Mouse (Mus musculus) spleen, adult 2 months (tissue): ENCODE measurements around the gene Prr29. TPM values are rescaled to one million over a fixed set of nuclear protein-coding genes. Genes with fewer than 3 reads are reported as not detected.

Experiments used
- DNase-seq, 2 experiments: peaks; one replicate each; pipeline versions ENCODE4 v3.0.0 to v3.0.0-alpha.2; 2012 to 2021; ENCODE audit warnings: low spot score in 2 of 2, low read depth in 1 of 2
- H3K27ac ChIP-seq: fragments of 200-500 bp; 2 replicates; pipeline ENCODE4 v1.5.1; 2012; ENCODE audit warnings: low read length, inconsistent platforms; ENCODE audit not compliant: insufficient read depth
- H3K27me3 ChIP-seq: fragments of 200-500 bp; 2 replicates; pipeline ENCODE4 v1.6.1; 2012; ENCODE audit warnings: mild to moderate bottlenecking, moderate library complexity, low read length, inconsistent platforms; ENCODE audit not compliant: control insufficient read depth, insufficient read depth
- H3K36me3 ChIP-seq: fragments of 200-500 bp; 2 replicates; pipeline ENCODE4 v1.6.1; 2012; ENCODE audit warnings: mild to moderate bottlenecking, low read length, inconsistent platforms; ENCODE audit not compliant: control insufficient read depth, insufficient read depth
- H3K4me1 ChIP-seq: fragments of 200-500 bp; 2 replicates; pipeline ENCODE4 v1.6.1; 2011; ENCODE audit warnings: inconsistent platforms; ENCODE audit not compliant: control insufficient read depth, insufficient read depth, insufficient read length
- H3K4me3 ChIP-seq: fragments of 200-500 bp; 2 replicates; pipeline ENCODE4 v1.5.1; 2011; ENCODE audit warnings: mild to moderate bottlenecking, inconsistent platforms; ENCODE audit not compliant: insufficient read depth, insufficient read length; ENCODE audit errors: extremely low read depth
- CTCF ChIP-seq: fragments of 200-500 bp; IDR thresholded peaks from 2 replicates; pipeline ENCODE4 v1.5.1; 2011; ENCODE audit warnings: mild to moderate bottlenecking, inconsistent platforms; ENCODE audit not compliant: insufficient read depth, insufficient read length, insufficient replicate concordance; ENCODE audit errors: extremely low read depth
- POLR2A ChIP-seq: fragments of 200-500 bp; IDR thresholded peaks from 2 replicates; pipeline ENCODE4 v1.6.1; 2011; ENCODE audit warnings: low read depth, low read length, inconsistent platforms
- WGBS: fragments of 180-500 bp; shearing (Covaris S2); methylation state at CpG from one replicate; pipeline ENCODE4 v1.1.7; 2018; 5-methylcytosine and 5-hydroxymethylcytosine counted together
- polyA plus RNA-seq: library from polyadenylated mRNA; depleted of rRNA; stranded (reverse); fragments of >200 nt; gene quantifications from 2 replicates; pipeline ENCODE4 v1.2.3, GENCODE M21; 2012

Prr29 gene
- polyA plus RNA-seq, 1 experiment = 0.55 TPM

DNA sequence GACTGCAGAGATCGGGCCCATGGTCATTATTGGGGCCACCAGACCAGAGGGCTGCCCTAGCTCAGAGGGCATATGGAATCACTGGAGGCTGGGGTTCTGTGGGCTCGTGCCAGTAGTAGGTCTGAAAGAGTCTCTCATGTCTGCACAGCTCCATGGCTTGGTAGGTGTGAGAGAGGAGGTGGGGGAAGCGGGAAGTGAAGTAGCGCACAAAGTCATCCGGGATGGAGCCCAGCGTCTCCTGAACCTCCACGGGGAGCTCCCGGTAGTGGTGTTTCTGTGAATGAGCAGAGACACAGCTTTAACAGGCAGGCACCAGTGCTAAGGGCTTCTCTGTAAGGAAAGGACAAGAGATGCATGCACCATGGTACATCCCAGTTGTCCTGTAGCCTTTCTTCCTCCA, 33.2 kb downstream of the Prr29 start:
- Histone ChIP-seq H3K4me1 (no peaks in the 10 kb centered on the region), H3K27ac (no peak overlapping the region), H3K27me3 (no peaks in the 10 kb centered on the region), H3K4me3 (no peak overlapping the region), H3K36me3 (peaks cover 5% of the 10 kb centered on the region)
- DNase-seq = no peak
- WGBS = 94% methylated on average over 8 of the region's 8 CpGs
- TF ChIP-seq POLR2A (no peak), CTCF (no peak)

DNA sequence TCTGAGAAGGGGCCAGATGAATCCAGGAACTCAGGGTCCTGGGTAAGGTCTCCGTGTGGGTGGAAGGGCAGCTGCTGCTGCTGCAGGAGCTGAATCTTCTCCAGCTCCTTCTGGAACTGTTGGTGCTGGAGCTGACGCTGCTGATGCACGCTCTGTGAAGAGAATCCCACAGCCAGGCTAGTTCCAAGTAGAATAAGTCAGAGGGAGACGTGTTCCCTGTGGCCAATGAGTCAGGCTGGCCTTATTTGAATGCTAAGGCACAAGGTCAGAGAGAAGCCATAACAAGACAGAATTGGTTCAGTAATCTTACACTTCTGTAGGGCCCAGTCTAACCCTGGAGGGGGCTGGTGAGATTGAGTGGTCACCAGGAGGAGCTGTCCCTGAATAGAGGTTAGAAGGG, 44.7 kb downstream of the Prr29 start:
- no peak for DNase-seq
- Histone ChIP-seq H3K4me3 (no peak overlapping the region), H3K36me3 (peaks cover 12% of the 10 kb centered on the region), H3K27ac (no peak overlapping the region), H3K27me3 (no peaks in the 10 kb centered on the region), H3K4me1 (no peaks in the 10 kb centered on the region)
- TF ChIP-seq CTCF = no peak
- TF ChIP-seq POLR2A = no peak
- WGBS = 95% methylated on average over 4 of the region's 4 CpGs

DNA sequence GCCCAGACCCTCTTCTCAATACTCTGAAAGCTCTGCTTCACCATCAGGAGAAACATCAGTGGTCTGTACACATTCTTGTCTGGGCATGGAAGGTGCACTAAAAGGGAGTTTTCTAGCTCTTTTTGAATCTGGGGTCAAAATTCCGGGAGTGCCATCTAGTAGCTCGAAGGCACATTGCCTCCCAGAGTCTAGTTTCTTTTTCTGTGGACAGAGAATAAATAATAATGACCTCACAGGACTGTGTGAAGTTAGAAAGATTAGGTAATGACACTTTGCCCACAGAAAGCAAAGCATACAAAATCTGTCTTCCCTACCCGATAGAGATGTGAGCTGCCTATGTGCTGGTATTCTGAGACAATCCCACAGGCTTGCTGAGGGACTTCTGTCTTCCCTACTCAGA, 45.2 kb downstream of the Prr29 start:
- 89% methylated on average over 3 of the region's 3 CpGs for WGBS
- Histone ChIP-seq H3K36me3 (peaks cover 9% of the 10 kb centered on the region), H3K27ac (no peak overlapping the region), H3K4me1 (no peaks in the 10 kb centered on the region), H3K27me3 (no peaks in the 10 kb centered on the region), H3K4me3 (no peak overlapping the region)
- TF ChIP-seq CTCF (no peak), POLR2A (no peak)
- no peak for DNase-seq

DNA sequence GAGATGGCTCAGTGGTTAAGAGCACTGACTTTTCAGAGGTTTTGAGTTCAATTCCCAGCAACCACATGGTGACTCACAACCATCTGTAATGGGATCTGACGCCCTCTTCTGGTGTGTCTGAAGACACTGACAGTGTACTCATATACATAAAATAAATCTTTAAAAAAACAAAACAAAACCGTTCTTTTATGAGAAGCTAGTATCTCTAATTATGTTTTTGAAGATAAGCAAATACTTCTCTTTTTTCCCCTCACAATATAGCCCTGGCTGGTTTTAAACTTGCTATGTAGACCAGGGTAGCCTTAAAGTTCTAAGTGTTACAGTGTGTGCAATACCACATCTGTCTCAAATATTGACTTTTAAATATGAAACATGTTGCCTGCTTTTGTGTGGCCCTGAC, 45.9 kb downstream of the Prr29 start:
- no peak overlapping the region for H3K27ac ChIP-seq
- DNase-seq = no peak
- H3K4me1 ChIP-seq = no peaks in the 10 kb centered on the region
- TF ChIP-seq CTCF = no peak
- TF ChIP-seq POLR2A = no peak
- no peak overlapping the region for H3K4me3 ChIP-seq
- H3K27me3 ChIP-seq = no peaks in the 10 kb centered on the region
- 89% methylated on average over 2 of the region's 2 CpGs for WGBS
- peaks cover 9% of the 10 kb centered on the region for H3K36me3 ChIP-seq

DNA sequence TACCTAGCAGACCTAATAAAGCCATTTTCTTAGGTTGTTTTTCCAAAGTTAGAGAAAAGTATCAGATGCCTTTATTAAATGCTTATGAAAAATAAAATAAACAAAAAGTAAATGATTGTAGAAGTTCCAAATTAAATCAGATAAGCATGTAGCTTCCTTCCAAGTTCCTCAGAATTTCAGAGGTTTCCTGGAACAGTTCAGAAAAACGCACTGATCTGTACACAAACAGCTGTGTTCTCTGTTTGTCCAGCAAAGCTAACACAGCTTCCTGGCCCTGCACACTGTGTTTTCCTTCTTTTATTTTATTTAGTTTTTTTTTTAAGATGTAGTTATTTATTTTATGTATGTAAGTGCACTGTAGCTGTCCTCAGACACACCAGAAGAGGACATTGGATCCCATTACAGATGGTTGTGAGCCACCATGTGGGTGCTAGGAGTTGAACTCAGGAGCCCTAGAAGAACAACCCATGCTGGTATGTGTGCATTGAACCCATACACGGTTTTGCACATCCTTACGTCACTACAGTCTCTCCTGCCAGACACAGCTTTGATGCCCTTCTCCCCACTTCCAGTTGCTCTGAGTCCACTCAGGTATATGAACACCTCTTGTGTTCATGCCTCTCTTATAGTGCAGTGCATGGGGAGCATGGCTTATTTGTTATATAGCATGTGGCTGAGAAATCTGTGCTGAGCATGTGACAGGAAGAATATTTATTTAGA, 47.5 kb downstream of the Prr29 start:
- Histone ChIP-seq H3K27ac (no peak overlapping the region), H3K36me3 (peaks cover 5% of the 10 kb centered on the region; the same call in 1 of the 2 replicates), H3K27me3 (no peaks in the 10 kb centered on the region), H3K4me3 (no peak overlapping the region), H3K4me1 (no peaks in the 10 kb centered on the region)
- 89% methylated on average over 3 of the region's 3 CpGs for WGBS
- DNase-seq = no peak
- TF ChIP-seq CTCF (no peak), POLR2A (no peak)

DNA sequence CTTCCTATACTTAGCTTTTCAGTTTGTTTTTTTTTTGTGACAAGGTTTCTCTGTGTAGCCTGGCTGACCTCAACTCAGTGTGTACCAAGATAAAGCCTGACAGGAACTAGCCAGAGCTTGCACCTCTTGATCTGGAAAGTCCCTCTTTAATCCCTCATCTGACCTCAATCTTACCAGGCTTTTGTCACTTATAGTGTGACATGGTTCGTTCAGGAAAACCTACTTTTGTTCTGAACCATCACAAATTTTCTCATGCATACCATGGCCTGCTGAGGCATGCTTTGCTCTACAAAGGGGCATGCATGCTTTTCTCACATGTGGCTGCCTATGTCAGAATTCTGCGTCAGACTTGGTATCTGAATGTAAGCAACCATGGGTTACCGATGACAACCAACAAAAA, 51.1 kb downstream of the Prr29 start:
- Histone ChIP-seq H3K27me3 (no peaks in the 10 kb centered on the region), H3K36me3 (peaks cover 2% of the 10 kb centered on the region; the same call in 1 of the 2 replicates), H3K4me3 (no peak overlapping the region), H3K27ac (no peak overlapping the region), H3K4me1 (peaks cover 11% of the 10 kb centered on the region; the same call in 1 of the 2 replicates)
- no peak for TF ChIP-seq CTCF
- TF ChIP-seq POLR2A = no peak
- WGBS = 76% methylated on average over 3 of the region's 3 CpGs
- no peak for DNase-seq

DNA sequence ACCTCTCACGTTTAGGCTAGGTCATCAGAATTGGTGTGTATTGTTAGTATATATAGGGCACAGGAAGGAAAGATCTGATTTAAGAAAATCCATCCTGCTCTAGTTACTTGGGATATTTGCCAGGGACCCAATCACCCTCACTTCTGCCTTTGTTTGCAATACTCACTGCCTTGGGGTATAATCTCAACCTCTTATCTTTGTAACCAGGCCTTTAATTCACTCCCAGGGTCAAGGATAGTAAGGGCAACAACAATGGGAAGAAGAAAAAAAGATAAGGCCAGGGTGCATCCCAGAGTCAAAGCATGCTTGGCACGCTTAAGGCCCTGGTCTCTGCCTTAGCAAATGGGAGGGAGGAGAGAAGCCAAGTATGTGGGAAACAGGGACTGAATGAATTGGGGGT, 52.6 kb downstream of the Prr29 start:
- H3K4me3 ChIP-seq = no peak overlapping the region
- no peaks in the 10 kb centered on the region for H3K27me3 ChIP-seq
- DNase-seq = no peak
- TF ChIP-seq CTCF (no peak), POLR2A (no peak)
- H3K36me3 ChIP-seq = peaks cover 2% of the 10 kb centered on the region; the same call in 1 of the 2 replicates
- WGBS = 83% methylated on average over 2 of the region's 2 CpGs
- H3K27ac ChIP-seq = no peak overlapping the region
- peaks cover 11% of the 10 kb centered on the region; the same call in 1 of the 2 replicates for H3K4me1 ChIP-seq
